Mouse (Mus musculus) cortical plate, adult 2 months (tissue): ENCODE measurements around the gene Myh15.

Experiments
- CTCF ChIP-seq: fragments of 200-500 bp; IDR thresholded peaks from 2 replicates; pipeline ENCODE4 v1.5.1; 2011; ENCODE audit warnings: mild to moderate bottlenecking, control low read depth, low read length; ENCODE audit not compliant: insufficient read depth; ENCODE audit errors: extremely low read depth
- POLR2A ChIP-seq: fragments of 200-500 bp; IDR thresholded peaks from 2 replicates; pipeline ENCODE4 v1.6.1; 2011; ENCODE audit warnings: mild to moderate bottlenecking, low read length, control low read depth; ENCODE audit not compliant: insufficient read depth; ENCODE audit errors: extremely low read depth

- TF ChIP-seq POLR2A (no peak), CTCF (peak; percentile 86)
Observed at GRCm38 (mm10) chr16:49164349-49165137, 107.3 kb downstream of the Myh15 start.
